Mouse (Mus musculus) spleen, adult 12 weeks (tissue): ENCODE measurements around the gene Rfx1.

Source experiments
- DNase-seq: peaks from one replicate; pipeline ENCODE4 v3.0.0; 2022; ENCODE audit warnings: low spot score

Gene Rfx1

GRCm38 (mm10) chr8:84063861-84064610, 2.6 kb upstream of the Rfx1 start:
- no peak for DNase-seq

- DNase-seq = no peak
Observed at GRCm38 (mm10) chr8:84065037-84065436, 1.6 kb upstream of the Rfx1 start, which contains the start of gene Gm10643. Gm10643 (minus strand) TSS chr8:84065137.

GRCm38 (mm10) chr8:84065457-84066072, 1.1 kb upstream of the Rfx1 start:
- no peak for DNase-seq

- peak; percentile 94 for DNase-seq
Observed at GRCm38 (mm10) chr8:84067047-84067573, 476 bp downstream of the Rfx1 start.

- DNase-seq = no peak
Observed at GRCm38 (mm10) chr8:84067911-84068310, 1.3 kb downstream of the Rfx1 start.

GRCm38 (mm10) chr8:84068316-84069035, 1.8 kb downstream of the Rfx1 start:
- DNase-seq = no peak

GRCm38 (mm10) chr8:84069169-84069568, 2.5 kb downstream of the Rfx1 start:
- no peak for DNase-seq

- DNase-seq = no peak
Observed at GRCm38 (mm10) chr8:84069750-84070149, 3.1 kb downstream of the Rfx1 start.

GRCm38 (mm10) chr8:84070241-84070640, 3.6 kb downstream of the Rfx1 start:
- no peak for DNase-seq

GRCm38 (mm10) chr8:84070667-84071066, 4.0 kb downstream of the Rfx1 start:
- DNase-seq = no peak

GRCm38 (mm10) chr8:84071921-84072320, 5.3 kb downstream of the Rfx1 start:
- no peak for DNase-seq

GRCm38 (mm10) chr8:84072321-84072720, 5.7 kb downstream of the Rfx1 start:
- DNase-seq = no peak

- no peak for DNase-seq
Observed at GRCm38 (mm10) chr8:84073230-84073976, 6.8 kb downstream of the Rfx1 start.

- no peak for DNase-seq
Observed at GRCm38 (mm10) chr8:84076412-84076811, 9.8 kb downstream of the Rfx1 start.

- no peak for DNase-seq
Observed at GRCm38 (mm10) chr8:84076849-84077248, 10.2 kb downstream of the Rfx1 start.

GRCm38 (mm10) chr8:84079206-84079605, 12.6 kb downstream of the Rfx1 start:
- DNase-seq = no peak

GRCm38 (mm10) chr8:84083829-84084241, 17.2 kb downstream of the Rfx1 start:
- DNase-seq = no peak

GRCm38 (mm10) chr8:84084341-84085115, 17.9 kb downstream of the Rfx1 start:
- DNase-seq = no peak

- no peak for DNase-seq
Observed at GRCm38 (mm10) chr8:84087156-84087555, 20.5 kb downstream of the Rfx1 start.

GRCm38 (mm10) chr8:84087821-84088220, 21.2 kb downstream of the Rfx1 start:
- DNase-seq = no peak

- no peak for DNase-seq
Observed at GRCm38 (mm10) chr8:84089277-84089676, 22.6 kb downstream of the Rfx1 start.
